Mouse (Mus musculus): ENCODE measurements at regions not wholly inside any gene's neighbourhood (a gene's known extent, or its start where the extent isn't known, plus 50 kb on each side); places are given as distances from the start of the nearest gene placed in this dataset.
"Not testable (repeated sequence)": the region's sequence is repeated elsewhere in the genome, so short reads cannot be mapped to it uniquely, and the experiment has no call there.

GRCm38 (mm10) chr1:81637357-81637756 lies 560.6 kb downstream of the Nyap2 start:
- no peak for DNase-seq (ENCODE audit: low spot score)

- no peak for DNase-seq (ENCODE audit: low spot score)
Measured at GRCm38 (mm10) chr1:81652990-81653717, 576.4 kb downstream of the Nyap2 start.

GRCm38 (mm10) chr1:81661245-81661644 lies 571.7 kb upstream of the Gm9747 start:
- no peak for DNase-seq (ENCODE audit: low spot score)

- no peak for DNase-seq (ENCODE audit: low spot score)
Measured at GRCm38 (mm10) chr1:81671142-81671541, 561.8 kb upstream of the Gm9747 start.

GRCm38 (mm10) chr1:81671725-81672124 lies 561.2 kb upstream of the Gm9747 start:
- DNase-seq (ENCODE audit: low spot score): no peak

GRCm38 (mm10) chr1:81675576-81676342 lies 557.2 kb upstream of the Gm9747 start:
- DNase-seq (ENCODE audit: low spot score): no peak

- DNase-seq (ENCODE audit: low spot score): no peak
Measured at GRCm38 (mm10) chr1:81677768-81678400, 555.0 kb upstream of the Gm9747 start.

GRCm38 (mm10) chr1:81696129-81696528 lies 536.8 kb upstream of the Gm9747 start:
- no peak for DNase-seq (ENCODE audit: low spot score)

GRCm38 (mm10) chr1:81709169-81709568 lies 523.7 kb upstream of the Gm9747 start:
- no peak for DNase-seq (ENCODE audit: low spot score)

- DNase-seq (ENCODE audit: low spot score): no peak
Measured at GRCm38 (mm10) chr1:81717091-81717490, 515.8 kb upstream of the Gm9747 start.

- DNase-seq (ENCODE audit: low spot score): no peak
Measured at GRCm38 (mm10) chr1:81718233-81718632, 514.7 kb upstream of the Gm9747 start.

- DNase-seq (ENCODE audit: low spot score): no peak
Measured at GRCm38 (mm10) chr1:81724859-81725258, 508.1 kb upstream of the Gm9747 start.

- no peak for DNase-seq (ENCODE audit: low spot score)
Measured at GRCm38 (mm10) chr1:81726268-81727132, 506.4 kb upstream of the Gm9747 start.

GRCm38 (mm10) chr1:81737111-81737833 lies 495.6 kb upstream of the Gm9747 start:
- no peak for DNase-seq (ENCODE audit: low spot score)

- no peak for DNase-seq (ENCODE audit: low spot score)
Measured at GRCm38 (mm10) chr1:81738384-81738783, 494.5 kb upstream of the Gm9747 start.

- no peak for DNase-seq (ENCODE audit: low spot score)
Measured at GRCm38 (mm10) chr1:81739392-81739791, 493.5 kb upstream of the Gm9747 start.

- no peak for DNase-seq (ENCODE audit: low spot score)
Measured at GRCm38 (mm10) chr1:81739981-81740380, 492.9 kb upstream of the Gm9747 start.

- not testable (repeated sequence) for DNase-seq (ENCODE audit: low spot score)
Measured at GRCm38 (mm10) chr1:81741882-81742281, 491.0 kb upstream of the Gm9747 start.

- DNase-seq (ENCODE audit: low spot score): no peak
Measured at GRCm38 (mm10) chr1:81744524-81744923, 488.4 kb upstream of the Gm9747 start.

- no peak for DNase-seq (ENCODE audit: low spot score)
Measured at GRCm38 (mm10) chr1:81745024-81745960, 487.6 kb upstream of the Gm9747 start.
